Mouse (Mus musculus): Measurements from ENCODE around the gene Chrna5.

Chrna5 gene

DNA sequence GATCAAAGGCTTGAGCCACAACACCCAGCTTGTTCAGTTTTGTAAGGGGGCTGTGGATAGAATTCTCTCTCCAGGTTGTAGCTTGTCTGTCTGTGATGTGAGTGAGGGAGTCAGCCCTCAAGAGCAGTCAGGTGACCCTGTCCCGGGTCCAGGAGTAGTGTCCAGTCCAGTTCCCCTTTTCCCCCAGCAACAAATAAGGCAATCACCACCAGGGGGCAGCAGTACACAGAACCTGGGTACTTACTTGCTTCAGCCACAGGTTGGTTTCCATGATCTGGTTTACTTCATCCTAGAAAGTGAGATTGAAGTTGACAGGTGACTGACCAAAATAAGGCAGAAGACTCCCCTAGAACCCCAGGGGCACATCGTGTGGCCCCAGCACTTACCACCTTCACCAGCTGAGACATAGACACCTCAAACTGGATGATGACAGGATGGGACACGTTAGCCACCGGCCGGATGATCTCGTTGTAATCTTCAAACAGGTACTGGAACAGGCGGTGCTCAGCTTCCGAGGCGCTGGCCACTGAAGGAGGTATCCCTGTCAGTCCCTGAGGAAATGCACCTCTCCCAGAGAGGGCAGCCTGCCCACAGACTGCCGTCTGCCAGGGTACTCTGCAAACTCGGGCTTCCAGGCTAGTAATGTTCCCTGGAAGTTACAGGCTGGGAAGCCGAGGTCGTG is 43.4 kb downstream of the Chrna5 start:
- peak; percentile 87 to 88 for DNase-seq

DNA sequence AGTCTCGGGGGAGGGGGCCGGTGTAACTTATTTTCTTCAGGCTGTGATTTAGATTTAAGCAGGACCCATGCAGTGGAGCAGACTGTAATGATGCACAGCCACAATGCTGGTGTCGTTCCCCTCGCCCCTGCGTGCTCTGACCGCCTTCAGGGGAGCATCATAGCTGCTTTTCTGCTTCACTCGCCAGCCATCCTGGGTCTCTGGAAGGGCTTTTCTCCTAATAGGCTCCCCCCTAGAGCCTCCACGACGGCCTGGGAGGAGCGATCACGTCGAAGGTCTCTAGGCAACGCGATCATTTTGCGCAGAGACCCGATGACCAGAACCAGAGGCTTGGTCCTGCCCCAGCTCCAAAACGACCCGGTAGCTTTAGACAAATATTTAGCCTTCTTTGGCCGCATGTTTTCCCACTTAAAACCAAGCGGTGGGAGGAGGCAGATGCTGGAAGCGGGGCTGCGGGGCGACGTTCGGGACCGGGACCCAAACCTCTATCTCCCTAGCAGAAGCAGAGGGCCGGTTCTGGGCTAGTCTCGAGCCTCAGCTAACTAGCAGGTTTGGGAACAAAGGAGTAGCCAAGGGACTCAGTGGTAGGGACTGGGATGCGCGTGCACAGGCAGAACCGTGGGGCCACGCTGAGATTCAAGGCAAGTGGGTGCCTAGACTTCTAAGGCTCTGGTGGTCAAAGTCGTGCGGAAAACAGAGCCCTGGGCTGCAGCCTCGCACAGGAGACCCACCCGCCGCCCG is 45.0 kb downstream of the Chrna5 start:
- no peak for DNase-seq

DNA sequence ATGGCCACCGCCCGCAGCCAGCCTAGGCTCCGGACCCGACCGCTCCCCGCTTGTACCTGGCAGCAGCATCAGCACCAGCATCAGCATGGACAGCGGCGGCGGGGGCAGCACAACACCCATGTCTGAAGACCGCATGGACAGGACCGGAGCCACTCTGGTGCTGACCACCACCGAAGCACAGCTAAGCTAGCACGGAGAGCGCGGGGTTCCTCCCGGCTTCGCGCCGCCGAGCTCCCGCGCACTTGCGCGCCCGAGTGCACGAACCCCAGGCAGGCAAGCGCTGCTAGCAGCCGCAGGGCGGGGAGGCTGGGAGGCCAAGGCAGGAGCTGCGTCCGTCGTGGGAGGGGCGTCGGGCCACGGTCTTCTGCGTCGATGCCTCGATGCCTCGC is 45.6 kb downstream of the Chrna5 start, which contains the start of gene Chrna3:
Gene Chrna3, minus strand, starts transcription at position 288 of the 389 bp plus-strand sequence.
- DNase-seq = no peak

GRCm38 (mm10) chr9:55031435-55032167 is 50.9 kb downstream of the Chrna5 start:
- no peak for DNase-seq

DNA sequence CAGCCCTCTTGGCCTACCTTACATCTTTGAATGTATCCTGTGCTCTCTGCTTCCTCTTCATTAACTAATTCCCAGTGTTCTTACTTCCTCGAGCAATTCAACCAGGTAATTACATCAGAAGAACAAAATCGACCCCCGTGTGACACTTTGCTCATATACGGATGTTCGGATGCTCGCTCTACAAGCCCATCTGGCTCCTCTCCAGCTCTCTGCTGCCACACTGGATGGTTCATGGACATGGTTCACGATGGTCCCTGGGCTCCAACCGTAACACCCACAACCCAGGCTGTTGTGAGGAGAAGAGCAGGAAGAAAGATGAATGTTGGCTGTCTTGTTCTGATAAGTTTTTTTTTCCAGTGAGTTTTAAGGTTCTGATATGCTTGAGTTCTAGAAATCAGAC is 58.3 kb downstream of the Chrna5 start:
- no peak for DNase-seq

- DNase-seq = no peak
These were observed 59.3 kb downstream of the Chrna5 start for GRCm38 (mm10) chr9:55039983-55040382.

- DNase-seq = no peak
These were observed 60.7 kb downstream of the Chrna5 start for GRCm38 (mm10) chr9:55041389-55041788.

DNA sequence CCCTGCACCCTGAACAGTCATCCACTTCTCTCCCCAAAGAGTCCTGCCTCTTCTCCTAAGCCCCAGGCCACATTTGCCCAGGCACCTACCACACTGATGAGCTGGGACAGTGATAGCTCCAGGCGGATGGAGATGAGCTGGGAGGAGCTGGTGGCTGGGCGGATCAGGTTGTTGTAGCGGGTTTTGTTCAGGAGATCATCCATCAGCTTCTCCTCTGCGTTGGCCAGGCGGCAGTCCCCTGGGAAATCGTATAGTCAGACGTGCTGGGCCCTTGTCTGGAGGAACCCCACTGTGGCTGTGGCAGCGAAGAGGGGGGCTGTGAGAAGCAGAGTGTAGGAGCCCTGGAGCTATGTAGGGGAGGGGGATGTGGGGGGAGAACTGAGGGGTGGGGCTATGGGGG is 63.0 kb downstream of the Chrna5 start:
- no peak for DNase-seq

- no peak for DNase-seq
These were observed 64.3 kb downstream of the Chrna5 start for GRCm38 (mm10) chr9:55045001-55045400.

- no peak for DNase-seq
These were observed 66.1 kb downstream of the Chrna5 start for GRCm38 (mm10) chr9:55046764-55047163.

DNA sequence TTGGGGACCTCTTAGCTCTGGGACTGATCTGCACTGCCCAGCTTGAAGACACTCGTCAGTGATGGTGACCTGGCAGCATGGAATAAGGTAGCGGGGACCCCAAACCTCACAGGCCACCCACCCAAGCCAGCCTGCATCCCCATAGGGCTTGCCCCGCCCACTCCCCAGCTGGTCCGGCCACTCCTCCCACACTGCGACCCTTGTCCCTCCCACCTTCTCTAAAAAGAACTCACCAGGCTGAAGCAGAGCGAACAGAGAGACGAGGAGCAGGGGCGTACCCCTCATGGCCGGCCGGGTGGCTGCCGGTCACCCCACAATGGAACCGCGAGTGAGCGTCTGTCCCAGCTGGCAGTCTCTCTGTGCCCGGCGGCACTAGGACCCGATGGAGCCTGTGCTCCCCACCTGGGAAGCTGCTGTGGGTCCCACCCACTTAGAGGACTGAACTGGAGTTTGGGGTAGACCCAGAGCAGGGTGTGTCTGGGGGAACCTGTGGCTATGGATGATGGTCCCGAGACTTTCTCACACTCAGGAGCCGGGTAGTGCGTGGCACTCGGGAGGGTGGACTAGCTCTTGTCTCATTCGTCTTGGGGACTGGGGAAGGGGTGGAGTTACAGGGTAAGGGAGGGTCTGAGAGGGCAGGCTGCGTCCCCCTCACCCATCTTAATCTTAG is 67.7 kb downstream of the Chrna5 start, which contains the start of gene Chrnb4:
Gene Chrnb4, minus strand, starts transcription at position 569 of the 670 bp plus-strand sequence.
- DNase-seq = peak in 1 of 2 experiments; percentile 8

DNA sequence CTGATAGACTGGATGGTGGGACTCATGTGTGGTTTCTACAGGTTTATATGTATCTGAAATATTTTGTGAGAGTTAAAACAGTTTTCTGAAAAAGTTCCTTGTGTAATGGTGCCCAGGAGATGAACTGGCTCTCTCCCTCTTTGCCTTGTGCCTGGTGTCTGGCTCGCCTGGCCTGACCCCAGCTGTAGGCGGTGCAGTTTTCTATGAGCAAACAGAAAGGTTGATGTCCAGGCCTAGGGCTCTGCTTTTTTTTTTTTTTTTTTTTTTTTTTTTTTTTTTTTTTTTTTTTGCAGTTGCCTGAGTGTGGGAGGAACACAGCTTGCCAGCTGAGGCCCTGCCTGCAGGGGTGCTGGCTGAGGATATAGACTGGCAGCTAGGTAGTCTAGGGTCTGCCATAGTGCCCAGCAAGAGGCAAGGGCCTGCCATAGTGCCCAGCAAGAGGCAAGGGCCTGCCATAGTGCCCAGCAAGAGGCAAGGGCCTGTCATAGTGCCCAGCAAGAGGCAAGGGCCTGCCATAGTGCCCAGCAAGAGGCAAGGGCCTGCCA is 74.8 kb downstream of the Chrna5 start:
- DNase-seq = no peak

All from B cell, adult 2 months (primary cell).